Mouse (Mus musculus) thymus, adult 2 months (tissue): ENCODE measurements at regions not wholly inside any gene's neighbourhood (a gene's known extent, or its start where the extent isn't known, plus 50 kb on each side); places are given as distances from the start of the nearest gene placed in this dataset.

Experiments
- DNase-seq: peaks from one replicate; pipeline ENCODE4 v3.0.0; 2021
- H3K27ac ChIP-seq: fragments of 200-500 bp; 2 replicates; pipeline ENCODE4 v1.5.1; 2012; ENCODE audit warnings: low read length, control low read depth; ENCODE audit not compliant: control insufficient read depth, insufficient read depth
- H3K27me3 ChIP-seq: fragments of 200-500 bp; 2 replicates; pipeline ENCODE4 v1.6.1; 2012; ENCODE audit warnings: mild to moderate bottlenecking, low read length, moderate library complexity, mixed read lengths; ENCODE audit not compliant: control insufficient read depth, insufficient read depth
- H3K36me3 ChIP-seq: fragments of 200-500 bp; 2 replicates; pipeline ENCODE4 v1.6.1; 2012; ENCODE audit warnings: mild to moderate bottlenecking, low read length, moderate library complexity; ENCODE audit not compliant: control insufficient read depth, insufficient read depth
- H3K4me1 ChIP-seq: fragments of 200-500 bp; replicated peaks from 2 replicates; pipeline ENCODE4 v1.6.1; 2012; ENCODE audit warnings: low read length; ENCODE audit not compliant: control insufficient read depth, insufficient read depth
- H3K4me3 ChIP-seq: fragments of 200-500 bp; 2 replicates; pipeline ENCODE4 v1.5.1; 2012; ENCODE audit warnings: mild to moderate bottlenecking, low read length, control low read depth, moderate library complexity; ENCODE audit not compliant: control insufficient read depth, insufficient read depth
- CTCF ChIP-seq: fragments of 200-500 bp; IDR thresholded peaks from 2 replicates; pipeline ENCODE4 v1.5.1; 2012; ENCODE audit warnings: mild to moderate bottlenecking, control low read depth, low read length, moderate library complexity, borderline replicate concordance; ENCODE audit not compliant: control insufficient read depth, poor library complexity, insufficient read depth; ENCODE audit errors: extremely low read depth
- POLR2A ChIP-seq: fragments of 200-500 bp; IDR thresholded peaks from 2 replicates; pipeline ENCODE4 v1.6.1; 2012; ENCODE audit warnings: mild to moderate bottlenecking, low read length, control low read depth, moderate library complexity; ENCODE audit not compliant: control insufficient read depth, poor library complexity, insufficient read depth; ENCODE audit errors: extremely low read depth
- WGBS: fragments of 180-500 bp; shearing (Covaris S2); methylation state at CpG from one replicate; pipeline ENCODE4 v1.1.7; 2018; 5-methylcytosine and 5-hydroxymethylcytosine counted together

DNA sequence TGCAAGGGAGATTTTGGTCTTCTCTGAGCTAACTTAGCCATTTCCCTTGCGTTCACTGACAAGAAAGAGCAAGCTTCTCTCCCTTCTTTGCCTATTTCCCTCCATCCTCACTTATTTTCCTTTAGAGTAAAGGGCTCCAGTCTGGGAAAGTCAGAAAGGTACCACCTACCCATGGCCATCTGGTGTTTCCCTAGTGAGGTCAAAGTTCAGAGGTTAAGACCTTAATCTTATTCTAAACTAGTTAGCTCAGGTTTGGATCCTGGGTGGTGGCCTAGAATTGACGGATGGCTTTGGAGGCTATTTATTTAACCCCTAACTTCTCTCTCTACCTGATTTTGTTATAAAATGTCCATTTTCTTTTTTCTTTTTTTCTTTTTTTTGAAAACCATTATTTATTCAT, 472.6 kb upstream of the Sall1 start:
- DNase-seq, result no peak
- Histone ChIP-seq H3K4me3 (no peak overlapping the region), H3K27ac (no peak overlapping the region), H3K4me1 (no peaks in the 10 kb centered on the region), H3K36me3 (no peaks in the 10 kb centered on the region), H3K27me3 (no peaks in the 10 kb centered on the region)
- TF ChIP-seq CTCF (no peak), POLR2A (no peak)
- WGBS, result 87% methylated on average over 2 of the region's 2 CpGs

GRCm38 (mm10) chr8:89514270-89514669, 470.3 kb upstream of the Sall1 start:
- no peak for TF ChIP-seq CTCF
- no peak for TF ChIP-seq POLR2A
- Histone ChIP-seq H3K4me3 (no peak overlapping the region), H3K36me3 (no peaks in the 10 kb centered on the region), H3K4me1 (no peaks in the 10 kb centered on the region), H3K27me3 (no peaks in the 10 kb centered on the region), H3K27ac (no peak overlapping the region)
- no peak for DNase-seq
- WGBS, result 76% methylated on average over 3 of the region's 3 CpGs

GRCm38 (mm10) chr8:89507639-89508038, 463.7 kb upstream of the Sall1 start:
- TF ChIP-seq POLR2A (no peak), CTCF (no peak)
- no peak for DNase-seq
- 20% methylated on average over 6 of the region's 6 CpGs for WGBS
- Histone ChIP-seq H3K4me3 (no peak overlapping the region), H3K27ac (no peak overlapping the region), H3K27me3 (no peaks in the 10 kb centered on the region), H3K4me1 (no peaks in the 10 kb centered on the region), H3K36me3 (no peaks in the 10 kb centered on the region)

GRCm38 (mm10) chr8:89503545-89504234, 459.7 kb upstream of the Sall1 start:
- no peaks in the 10 kb centered on the region for H3K4me1 ChIP-seq
- TF ChIP-seq CTCF (no peak), POLR2A (no peak)
- no peak overlapping the region for H3K27ac ChIP-seq
- H3K27me3 ChIP-seq, result no peaks in the 10 kb centered on the region
- WGBS, result 90% methylated on average over 4 of the region's 4 CpGs
- no peak overlapping the region for H3K4me3 ChIP-seq
- no peak for DNase-seq
- no peaks in the 10 kb centered on the region for H3K36me3 ChIP-seq

DNA sequence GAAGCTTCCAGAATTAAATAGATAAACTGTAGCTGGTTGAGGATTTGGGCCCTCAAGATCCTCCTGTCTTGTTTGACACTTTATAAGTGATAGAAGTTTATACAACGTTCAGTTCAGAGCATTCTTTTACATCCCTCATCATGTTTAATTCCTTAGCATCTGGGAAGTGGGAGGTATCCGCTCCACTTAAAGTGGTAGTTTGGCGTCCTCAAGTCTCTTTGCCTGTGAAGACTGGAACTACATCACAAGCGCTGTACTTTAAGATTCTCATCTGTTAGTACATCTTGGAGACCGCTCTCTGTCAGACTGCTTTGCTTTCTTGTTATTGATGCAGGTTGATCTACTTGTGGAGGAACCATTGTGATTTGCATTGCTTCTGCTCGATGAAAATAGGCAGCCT, 459.1 kb upstream of the Sall1 start:
- DNase-seq, result no peak
- H3K36me3 ChIP-seq, result no peaks in the 10 kb centered on the region
- H3K4me3 ChIP-seq, result no peak overlapping the region
- no peaks in the 10 kb centered on the region for H3K27me3 ChIP-seq
- no peaks in the 10 kb centered on the region for H3K4me1 ChIP-seq
- no peak for TF ChIP-seq CTCF
- TF ChIP-seq POLR2A, result no peak
- H3K27ac ChIP-seq, result no peak overlapping the region
- 91% methylated on average over 6 of the region's 6 CpGs for WGBS

- no peak for DNase-seq
- 91% methylated on average over 6 of the region's 6 CpGs for WGBS
- no peaks in the 10 kb centered on the region for H3K36me3 ChIP-seq
- H3K4me3 ChIP-seq, result no peak overlapping the region
- H3K4me1 ChIP-seq, result no peaks in the 10 kb centered on the region
- H3K27me3 ChIP-seq, result no peaks in the 10 kb centered on the region
- no peak overlapping the region for H3K27ac ChIP-seq
- no peak for TF ChIP-seq POLR2A
- no peak for TF ChIP-seq CTCF
These were observed 457.8 kb upstream of the Sall1 start for GRCm38 (mm10) chr8:89501756-89502155.

GRCm38 (mm10) chr8:89499831-89500230, 455.9 kb upstream of the Sall1 start:
- Histone ChIP-seq H3K4me1 (no peaks in the 10 kb centered on the region), H3K27me3 (no peaks in the 10 kb centered on the region), H3K36me3 (no peaks in the 10 kb centered on the region), H3K4me3 (no peak overlapping the region), H3K27ac (no peak overlapping the region)
- WGBS, result 88% methylated on average over 6 of the region's 6 CpGs
- DNase-seq, result no peak
- TF ChIP-seq POLR2A, result no peak
- TF ChIP-seq CTCF, result no peak

DNA sequence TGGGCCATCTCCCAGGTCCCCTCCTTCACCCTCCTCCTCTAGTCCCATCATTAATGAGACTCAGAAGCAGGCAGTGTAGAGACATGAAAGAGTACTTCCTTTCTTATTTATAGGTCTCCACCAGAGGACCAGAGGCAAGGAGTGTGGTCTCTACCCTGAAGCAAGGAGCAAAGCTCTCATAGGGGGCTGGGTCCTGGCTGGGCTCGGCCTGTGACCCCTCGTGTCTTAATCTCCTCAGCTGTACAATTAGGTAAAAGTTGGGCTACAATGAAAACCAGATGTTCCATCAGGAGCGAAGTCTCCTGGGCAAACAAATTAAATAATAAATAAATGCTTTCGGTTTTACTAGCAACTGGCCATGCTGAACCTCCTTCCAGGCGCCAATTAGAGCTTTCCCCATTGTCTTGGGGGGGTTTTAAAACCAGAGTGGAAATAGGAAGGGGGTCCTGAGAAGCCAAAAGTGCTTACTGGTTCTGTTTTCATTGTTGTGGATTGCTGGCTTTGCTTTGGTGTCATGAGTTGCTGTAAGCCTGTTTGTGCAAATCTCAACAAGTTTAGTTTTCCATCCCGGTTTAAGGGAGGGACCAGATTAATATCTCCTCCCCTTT, 454.2 kb upstream of the Sall1 start:
- H3K27ac ChIP-seq, result no peak overlapping the region
- no peak for TF ChIP-seq POLR2A
- TF ChIP-seq CTCF, result no peak
- 77% methylated on average over 6 of the region's 6 CpGs for WGBS
- H3K27me3 ChIP-seq, result no peaks in the 10 kb centered on the region
- H3K36me3 ChIP-seq, result no peaks in the 10 kb centered on the region
- DNase-seq, result no peak
- no peak overlapping the region for H3K4me3 ChIP-seq
- H3K4me1 ChIP-seq, result no peaks in the 10 kb centered on the region
